Mouse (Mus musculus): Measurements from ENCODE around the gene Rhox2h.
"Not testable (repeated sequence)": the region's sequence is repeated elsewhere in the genome, so short reads cannot be mapped to it uniquely, and the experiment has no call there.

Rhox2h gene

GRCm38 (mm10) chrX:37673177-37673576 is at the start of gene Rhox2h:
Rhox2h (minus strand) TSS chrX:37673277.
- POLR2A ChIA-PET, CTCF ChIA-PET: not testable (repeated sequence)

- ChIA-PET CTCF (interaction anchor here in 1 of 4 experiments (0.6 kb wide), 1 partner anchor 949 kb away, joined by 3 read pairs; no protein-coding TSS in a partner anchor), POLR2A (no interaction called here)
Measured at GRCm38 (mm10) chrX:37701821-37702387, 28.8 kb upstream of the Rhox2h start.

GRCm38 (mm10) chrX:37692261-37692660 is 19.2 kb upstream of the Rhox2h start:
- POLR2A ChIA-PET = no interaction called here
- CTCF ChIA-PET = no interaction called here

GRCm38 (mm10) chrX:37683031-37683715 is 10.1 kb upstream of the Rhox2h start:
- ChIA-PET CTCF (no interaction called here), POLR2A (no interaction called here)

- CTCF ChIA-PET, POLR2A ChIA-PET: not testable (repeated sequence)
Measured at GRCm38 (mm10) chrX:37668664-37669063, 4.4 kb downstream of the Rhox2h start, which contains the start of gene Rhox3h. Rhox3h (minus strand) TSS chrX:37668764.

- POLR2A ChIA-PET = not testable (repeated sequence)
Measured at GRCm38 (mm10) chrX:37651227-37651626, 21.9 kb downstream of the Rhox2h start, which contains the start of gene Rhox4g. Rhox4g (minus strand) TSS chrX:37651327.

GRCm38 (mm10) chrX:37643370-37643769 is 29.7 kb downstream of the Rhox2h start, which contains the start of gene Rhox2g:
Rhox2g (minus strand) TSS chrX:37643470.
- POLR2A ChIA-PET, CTCF ChIA-PET: not testable (repeated sequence)

More at GRCm38 (mm10) chrX:37651227-37651626, 21.9 kb downstream of the Rhox2h start, which contains the start of gene Rhox4g:
- CTCF ChIA-PET = not testable (repeated sequence)

GRCm38 (mm10) chrX:37628512-37628911 is 44.6 kb downstream of the Rhox2h start, which contains the start of gene Rhox3g:
Rhox3g (minus strand) TSS chrX:37628612.
- POLR2A ChIA-PET, CTCF ChIA-PET: not testable (repeated sequence)
